Mouse (Mus musculus) liver, embryonic 15.5 days (tissue): ENCODE data around the gene Wapl. TPM values are rescaled to one million over a fixed set of nuclear protein-coding genes. Genes with fewer than 3 reads are reported as not detected.

Source experiments
- ATAC-seq: fragments of 200-750 bp; cut with Nextera tagmentation; 2 replicates; pipeline ENCODE4 v1.8.0; 2017; ENCODE audit warnings: moderate number of reproducible peaks, mild to moderate bottlenecking, moderate library complexity; ENCODE audit not compliant: insufficient read depth
- H3K27ac ChIP-seq: fragments of 300-500 bp; sonication (generic); replicated peaks from 2 replicates; pipeline ENCODE4 v1.5.1; 2015; ENCODE audit warnings: mild to moderate bottlenecking, inconsistent platforms
- H3K27me3 ChIP-seq: fragments of 300-500 bp; sonication (generic); 2 replicates; pipeline ENCODE4 v1.6.1; 2015; ENCODE audit warnings: mild to moderate bottlenecking, inconsistent platforms
- H3K36me3 ChIP-seq: fragments of 300-500 bp; sonication (generic); replicated peaks from 2 replicates; pipeline ENCODE4 v1.6.1; 2015; ENCODE audit warnings: moderate library complexity, mild to moderate bottlenecking, inconsistent platforms
- H3K4me1 ChIP-seq: fragments of 300-500 bp; sonication (generic); replicated peaks from 2 replicates; pipeline ENCODE4 v1.6.1; 2015; ENCODE audit warnings: inconsistent platforms
- H3K4me2 ChIP-seq: fragments of 300-500 bp; sonication (generic); 2 replicates; pipeline ENCODE4 v1.6.1; 2015; ENCODE audit warnings: moderate library complexity, mild to moderate bottlenecking, inconsistent platforms
- H3K4me3 ChIP-seq: fragments of 300-500 bp; sonication (generic); replicated peaks from 2 replicates; pipeline ENCODE4 v1.5.1; 2015; ENCODE audit warnings: mild to moderate bottlenecking, inconsistent platforms
- H3K9ac ChIP-seq: fragments of 300-500 bp; sonication (generic); 2 replicates; pipeline ENCODE4 v1.6.1; 2015; ENCODE audit warnings: moderate library complexity, mild to moderate bottlenecking, inconsistent platforms
- H3K9me3 ChIP-seq: fragments of 300-500 bp; sonication (generic); replicated peaks from 2 replicates; pipeline ENCODE4 v1.6.1; 2016; ENCODE audit warnings: inconsistent platforms
- WGBS: fragments of 180-500 bp; shearing (Covaris S2); methylation state at CpG from one replicate; pipeline ENCODE4 v1.1.7; 2015; ENCODE audit warnings: mixed read lengths; ENCODE audit not compliant: insufficient replicate concordance; 5-methylcytosine and 5-hydroxymethylcytosine counted together
- polyA plus RNA-seq: library from polyadenylated mRNA; unstranded; fragments of >200 nt; fragmentation: Nextera tagmentation; extraction: Ambion mirVana; gene quantifications from 2 replicates; pipeline ENCODE4 v1.2.1, GENCODE M21; 2015

Wapl gene
- polyA plus RNA-seq, 1 experiment from 2014 or later = 22.9 TPM

DNA sequence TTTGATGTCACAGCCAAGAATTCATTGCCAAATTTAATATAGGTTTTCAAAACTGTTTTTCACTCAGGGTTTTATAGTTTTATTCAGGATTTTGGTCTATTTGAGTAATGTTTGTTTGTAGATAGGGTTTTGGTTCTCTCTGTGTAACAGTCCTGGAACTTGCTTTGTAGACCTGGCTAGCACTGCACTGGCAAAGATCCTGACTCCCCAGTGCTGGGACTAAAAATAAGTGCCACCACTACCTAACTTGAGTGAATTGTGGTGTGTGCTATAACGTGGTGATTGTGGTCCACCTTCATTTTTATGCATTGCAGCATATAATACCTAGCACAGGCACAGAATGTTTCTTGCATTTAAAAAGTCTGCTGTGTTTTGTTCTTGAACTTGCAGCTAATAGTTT lies 23.6 kb downstream of the Wapl start:
- H3K9me3 ChIP-seq = no peaks in the 10 kb centered on the region
- no peak overlapping the region for H3K4me2 ChIP-seq
- 0 out of 2 replicates have a peak, but pooled peaks cover 4% of the 10 kb centered on the region for H3K4me1 ChIP-seq
- H3K9ac ChIP-seq = no peak overlapping the region
- H3K36me3 ChIP-seq = peaks cover 58% of the 10 kb centered on the region
- H3K27me3 ChIP-seq = no peaks in the 10 kb centered on the region
- no peak for ATAC-seq
- no peak overlapping the region for H3K27ac ChIP-seq
- 69% methylated on average over 1 of the region's 1 CpGs for WGBS
- no peak overlapping the region for H3K4me3 ChIP-seq

- Histone ChIP-seq H3K4me2 (no peak overlapping the region), H3K27me3 (no peaks in the 10 kb centered on the region), H3K4me3 (no peak overlapping the region), H3K4me1 (peaks cover 7% of the 10 kb centered on the region; the same call in 1 of the 2 replicates), H3K9ac (no peak overlapping the region), H3K27ac (no peak overlapping the region), H3K36me3 (peaks cover 43% of the 10 kb centered on the region), H3K9me3 (no peaks in the 10 kb centered on the region)
- no peak for ATAC-seq
- WGBS = 87% methylated on average over 2 of the region's 2 CpGs
Observed at GRCm38 (mm10) chr14:34710209-34710608, 36.5 kb downstream of the Wapl start.

- 92% methylated on average over 3 of the region's 3 CpGs for WGBS
- peaks cover 59% of the 10 kb centered on the region for H3K36me3 ChIP-seq
- no peak for ATAC-seq
- no peaks in the 10 kb centered on the region for H3K27me3 ChIP-seq
- H3K4me2 ChIP-seq = no peak overlapping the region
- H3K27ac ChIP-seq = no peak overlapping the region
- H3K4me3 ChIP-seq = no peak overlapping the region
- H3K4me1 ChIP-seq = peaks cover 8% of the 10 kb centered on the region
- no peaks in the 10 kb centered on the region for H3K9me3 ChIP-seq
- H3K9ac ChIP-seq = no peak overlapping the region
Observed at GRCm38 (mm10) chr14:34712027-34712426, 38.3 kb downstream of the Wapl start.

DNA sequence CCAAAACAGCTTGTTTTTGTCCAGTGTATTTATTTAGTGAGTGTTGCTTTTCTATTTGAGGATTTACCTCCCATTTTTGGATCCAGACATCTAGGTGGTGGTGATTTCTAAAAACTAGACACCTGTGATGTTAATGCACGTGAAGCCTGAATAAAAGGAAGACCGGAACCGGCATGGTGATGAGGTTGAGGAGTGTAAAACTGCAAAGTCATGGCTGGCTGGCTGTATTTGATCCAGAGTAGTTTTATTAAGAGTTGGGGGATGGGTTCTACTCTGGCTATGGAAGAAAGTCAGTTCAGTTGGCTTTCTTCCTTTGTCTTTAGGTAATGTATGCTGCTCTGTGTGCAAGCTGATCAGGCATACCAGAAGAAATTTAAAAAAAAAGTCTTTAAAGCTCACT lies 39.1 kb downstream of the Wapl start:
- Histone ChIP-seq H3K27me3 (no peaks in the 10 kb centered on the region), H3K36me3 (peaks cover 63% of the 10 kb centered on the region), H3K27ac (no peak overlapping the region), H3K4me3 (no peak overlapping the region), H3K9ac (no peak overlapping the region), H3K4me1 (peaks cover 14% of the 10 kb centered on the region), H3K9me3 (no peaks in the 10 kb centered on the region), H3K4me2 (no peak overlapping the region)
- WGBS = 62% methylated on average over 3 of the region's 3 CpGs
- no peak for ATAC-seq

DNA sequence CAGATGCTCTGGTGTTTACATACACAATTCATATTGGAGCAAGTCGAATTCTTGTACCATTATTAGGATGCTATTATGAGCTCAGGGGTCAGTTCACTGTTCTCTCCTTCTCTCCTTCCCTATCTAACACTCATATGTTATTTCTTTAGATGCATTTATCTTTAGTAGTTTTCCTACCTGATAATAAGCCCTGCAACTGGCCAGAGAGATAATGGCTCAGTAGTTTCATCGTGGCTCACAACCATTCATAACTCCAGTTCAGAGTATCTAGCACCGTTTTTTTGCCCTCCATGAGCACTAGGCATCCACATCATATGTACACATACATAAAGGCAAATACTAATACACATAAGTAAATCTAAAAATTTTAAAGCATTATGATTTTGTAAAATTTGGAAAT lies 44.4 kb downstream of the Wapl start:
- H3K4me1 ChIP-seq = peaks cover 17% of the 10 kb centered on the region
- no peak overlapping the region for H3K4me2 ChIP-seq
- H3K27ac ChIP-seq = no peak overlapping the region
- H3K36me3 ChIP-seq = peaks cover 68% of the 10 kb centered on the region
- H3K27me3 ChIP-seq = no peaks in the 10 kb centered on the region
- H3K9me3 ChIP-seq = no peaks in the 10 kb centered on the region
- no peak overlapping the region for H3K9ac ChIP-seq
- WGBS = 29% methylated on average over 3 of the region's 3 CpGs
- ATAC-seq = peak; percentile 79
- no peak overlapping the region for H3K4me3 ChIP-seq

GRCm38 (mm10) chr14:34727709-34728108 lies 54.0 kb downstream of the Wapl start:
- Histone ChIP-seq H3K4me2 (no peak overlapping the region), H3K36me3 (peaks cover 63% of the 10 kb centered on the region), H3K9me3 (no peaks in the 10 kb centered on the region), H3K9ac (no peak overlapping the region), H3K27ac (no peak overlapping the region), H3K4me1 (no peaks in the 10 kb centered on the region), H3K27me3 (no peaks in the 10 kb centered on the region), H3K4me3 (no peak overlapping the region)
- WGBS = 86% methylated on average over 2 of the region's 2 CpGs
- no peak for ATAC-seq

- H3K4me3 ChIP-seq = no peak overlapping the region
- WGBS = 81% methylated on average over 5 of the region's 5 CpGs
- no peaks in the 10 kb centered on the region for H3K27me3 ChIP-seq
- no peak overlapping the region for H3K9ac ChIP-seq
- H3K4me1 ChIP-seq = no peaks in the 10 kb centered on the region
- peaks cover 66% of the 10 kb centered on the region for H3K36me3 ChIP-seq
- H3K27ac ChIP-seq = no peak overlapping the region
- H3K4me2 ChIP-seq = no peak overlapping the region
- no peaks in the 10 kb centered on the region for H3K9me3 ChIP-seq
- no peak for ATAC-seq
Observed at GRCm38 (mm10) chr14:34735405-34735804, 61.7 kb downstream of the Wapl start.

DNA sequence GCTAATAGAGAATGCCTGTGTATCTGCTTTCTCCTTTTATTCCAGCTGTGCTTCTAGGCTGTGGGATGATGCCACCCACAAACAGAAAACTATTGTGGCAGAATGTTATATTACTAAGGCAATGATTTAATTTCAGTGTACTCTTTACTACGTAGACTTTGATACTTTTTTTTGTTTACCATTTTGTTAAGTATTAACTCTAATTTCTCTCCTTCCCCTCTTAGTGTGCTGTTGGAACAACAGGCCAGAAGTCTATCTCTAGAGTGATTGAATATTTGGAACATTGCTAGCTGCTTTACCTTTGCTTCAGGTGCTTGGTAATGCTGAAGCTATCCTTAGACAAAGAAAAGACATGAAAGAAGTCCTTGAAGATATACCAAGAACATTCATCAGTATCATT lies 71.7 kb downstream of the Wapl start:
- Histone ChIP-seq H3K4me1 (no peaks in the 10 kb centered on the region), H3K4me3 (no peak overlapping the region), H3K9ac (no peak overlapping the region), H3K27me3 (no peaks in the 10 kb centered on the region), H3K27ac (0 out of 2 replicates have a peak overlapping the region, but pooled peaks have one; percentile 19), H3K9me3 (no peaks in the 10 kb centered on the region), H3K36me3 (peaks cover 74% of the 10 kb centered on the region), H3K4me2 (no peak overlapping the region)
- WGBS = 83% methylated on average over 1 of the region's 1 CpGs
- ATAC-seq = no peak

DNA sequence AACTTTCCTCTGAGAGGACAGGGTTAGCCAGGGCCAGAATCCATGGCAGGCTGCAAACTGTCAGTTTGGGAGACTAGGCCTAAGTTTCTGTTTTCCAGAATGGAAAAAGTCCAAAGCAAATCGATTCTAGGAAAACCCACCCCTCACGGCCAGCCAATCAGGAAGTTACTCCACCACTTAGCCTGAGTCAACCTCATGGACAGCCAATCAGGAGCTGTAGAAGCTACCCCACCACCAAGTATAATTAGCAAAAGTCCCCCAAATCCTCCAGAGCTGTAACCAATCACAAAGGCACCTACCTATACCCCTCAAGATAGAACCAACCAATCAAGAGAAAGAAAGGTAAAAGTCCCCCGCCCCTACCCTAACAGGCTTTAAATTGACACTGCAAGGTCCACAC lies 82.0 kb downstream of the Wapl start:
- ATAC-seq = no peak
- WGBS = 60% methylated on average over 3 of the region's 3 CpGs
- H3K4me1 ChIP-seq = no peaks in the 10 kb centered on the region

GRCm38 (mm10) chr14:34759938-34760337 lies 86.2 kb downstream of the Wapl start:
- ATAC-seq = peak; percentile 56; the same call in 1 of the 2 replicates
- Histone ChIP-seq H3K27me3 (no peaks in the 10 kb centered on the region), H3K4me1 (peaks cover 16% of the 10 kb centered on the region), H3K9me3 (no peaks in the 10 kb centered on the region), H3K4me3 (no peak overlapping the region), H3K9ac (no peak overlapping the region), H3K27ac (0 out of 2 replicates have a peak overlapping the region, but pooled peaks have one; percentile 20), H3K4me2 (no peak overlapping the region), H3K36me3 (no peaks in the 10 kb centered on the region)
- WGBS = 48% methylated on average over 2 of the region's 2 CpGs

More for the DNA sequence above, 82.0 kb downstream of the Wapl start:
- no peak overlapping the region for H3K27ac ChIP-seq
- H3K9ac ChIP-seq = no peak overlapping the region
- H3K4me2 ChIP-seq = no peak overlapping the region
- no peak overlapping the region for H3K4me3 ChIP-seq
- H3K27me3 ChIP-seq = no peaks in the 10 kb centered on the region
- 0 out of 2 replicates have a peak, but pooled peaks cover 4% of the 10 kb centered on the region for H3K36me3 ChIP-seq
- no peaks in the 10 kb centered on the region for H3K9me3 ChIP-seq

- Histone ChIP-seq H3K9me3 (no peaks in the 10 kb centered on the region), H3K4me3 (no peak overlapping the region), H3K4me2 (no peak overlapping the region), H3K27me3 (no peaks in the 10 kb centered on the region), H3K36me3 (no peaks in the 10 kb centered on the region), H3K9ac (no peak overlapping the region), H3K27ac (no peak overlapping the region), H3K4me1 (peaks cover 16% of the 10 kb centered on the region)
- ATAC-seq = no peak
- 69% methylated on average over 9 of the region's 9 CpGs for WGBS
Observed at GRCm38 (mm10) chr14:34761082-34761959, 87.6 kb downstream of the Wapl start.
